Mouse (Mus musculus): ENCODE data around the gene Plcb3. TPM values are rescaled to one million over a fixed set of nuclear protein-coding genes. Genes with fewer than 3 reads are reported as not detected.

Gene Plcb3
- polyA plus RNA-seq, 1 experiment from 2014 or later = 15.2 TPM

- Histone ChIP-seq H3K4me3 (ENCODE audit: control insufficient read depth in 1 of 2, insufficient read depth in 1 of 2, low read depth in 1 of 2, low read length in 2 of 2) (peak overlapping the region; percentile 69 to 82), H3K4me2 (ENCODE audit: low read length) (peak overlapping the region; percentile 98), H3K9me3 (ENCODE audit: control insufficient read depth, low read length) (no peaks in the 10 kb centered on the region), H3K36me3 (ENCODE audit: control insufficient read depth, insufficient read depth, low read length) (peaks cover 16% of the 10 kb centered on the region; the same call in 1 of the 2 replicates), H3K27me3 (ENCODE audit: control insufficient read depth, insufficient read depth, low read length) (peaks cover 8% of the 10 kb centered on the region), H3K9ac (ENCODE audit: low read length) (peak overlapping the region; percentile 89), H3K27ac (replicated peaks in 1 of 2; ENCODE audit: control insufficient read depth in 1 of 2, insufficient read depth in 1 of 2, low read depth in 2 of 2, low read length in 2 of 2) (peak overlapping the region; percentile 43 to 68), H3K4me1 (ENCODE audit: control insufficient read depth in 2 of 2, insufficient read depth in 2 of 2, low read length in 2 of 2) (peaks cover 10 to 18% of the 10 kb centered on the region in 2 experiments)
- ATAC-seq (ENCODE audit: insufficient number of reproducible peaks, insufficient read depth, low FRiP score, low read depth) = no peak
- WGBS = 18% methylated on average over 29 of the region's 29 CpGs
These were observed 35.6 kb downstream of the Plcb3 start for GRCm38 (mm10) chr19:6940396-6941351.

DNA sequence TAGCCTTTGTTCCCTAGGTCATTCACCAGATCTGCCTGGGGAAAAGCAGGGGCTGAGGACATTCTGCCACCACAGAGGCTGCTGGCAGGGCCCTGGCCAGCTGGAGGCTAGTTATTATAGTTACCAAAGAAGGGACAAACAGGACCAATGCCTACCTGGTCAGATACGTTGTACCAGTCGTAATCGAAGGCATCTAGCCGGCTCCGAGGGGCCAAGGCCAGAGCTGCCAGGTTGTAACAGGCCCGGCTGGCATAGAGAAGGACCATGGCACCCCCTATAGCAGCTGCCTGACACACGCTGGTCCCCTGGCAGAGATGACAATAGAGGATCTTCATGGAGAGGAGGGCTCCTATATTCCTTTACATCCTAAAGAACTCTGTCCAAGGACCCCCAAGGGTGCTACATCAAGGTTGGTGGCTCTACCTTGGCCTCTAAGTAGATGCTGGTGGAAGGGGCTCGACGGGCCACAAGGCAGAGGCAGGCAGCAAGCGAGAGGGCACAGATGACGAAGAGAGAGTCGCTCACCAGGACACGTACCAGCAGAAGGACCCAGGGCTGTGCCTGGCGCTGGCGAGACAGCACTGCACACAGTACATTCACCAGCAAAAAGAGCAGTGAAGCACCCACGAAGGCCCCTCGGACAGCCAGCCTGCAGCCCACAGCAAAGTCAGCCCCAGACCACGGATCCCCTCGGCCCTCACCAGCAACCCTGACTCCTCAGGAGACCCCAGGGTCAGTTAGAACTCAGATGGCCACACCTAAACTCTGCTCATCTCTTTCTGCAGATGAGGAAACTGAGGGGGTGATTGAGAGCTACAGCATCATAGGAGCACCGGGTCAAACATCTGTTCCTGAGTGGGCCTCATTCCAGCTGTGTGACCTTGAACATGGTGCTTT lies 36.9 kb downstream of the Plcb3 start:
- Histone ChIP-seq H3K4me2 (ENCODE audit: low read length) (no peak overlapping the region), H3K27ac (replicated peaks in 1 of 2; ENCODE audit: control insufficient read depth in 1 of 2, insufficient read depth in 1 of 2, low read depth in 2 of 2, low read length in 2 of 2) (no peak overlapping the region)
- WGBS = 84% methylated on average over 20 of the region's 20 CpGs

GRCm38 (mm10) chr19:6937541-6938465 lies 38.5 kb downstream of the Plcb3 start:
- H3K27me3 ChIP-seq (ENCODE audit: control insufficient read depth, insufficient read depth, low read length) = peaks cover 36% of the 10 kb centered on the region
- WGBS = 77% methylated on average over 16 of the region's 16 CpGs
- no peak overlapping the region for H3K4me2 ChIP-seq (ENCODE audit: low read length)
- no peak for ATAC-seq (ENCODE audit: insufficient number of reproducible peaks, insufficient read depth, low FRiP score, low read depth)
- H3K36me3 ChIP-seq (ENCODE audit: control insufficient read depth, insufficient read depth, low read length) = 0 out of 2 replicates have a peak, but pooled peaks cover 6% of the 10 kb centered on the region
- no peak overlapping the region for H3K4me3 ChIP-seq (ENCODE audit: control insufficient read depth in 1 of 2, insufficient read depth in 1 of 2, low read depth in 1 of 2, low read length in 2 of 2)
- no peaks in the 10 kb centered on the region for H3K9me3 ChIP-seq (ENCODE audit: control insufficient read depth, low read length)
- no peak overlapping the region for H3K27ac ChIP-seq (replicated peaks in 1 of 2; ENCODE audit: control insufficient read depth in 1 of 2, insufficient read depth in 1 of 2, low read depth in 2 of 2, low read length in 2 of 2)
- peaks cover 9 to 25% of the 10 kb centered on the region in 2 experiments for H3K4me1 ChIP-seq (ENCODE audit: control insufficient read depth in 2 of 2, insufficient read depth in 2 of 2, low read length in 2 of 2)
- 0 out of 2 replicates have a peak overlapping the region, but pooled peaks have one; percentile 2 for H3K9ac ChIP-seq (ENCODE audit: low read length)

More for the DNA sequence above, 36.9 kb downstream of the Plcb3 start:
- Histone ChIP-seq H3K9ac (ENCODE audit: low read length) (no peak overlapping the region), H3K4me1 (ENCODE audit: control insufficient read depth in 2 of 2, insufficient read depth in 2 of 2, low read length in 2 of 2) (peaks cover 10 to 18% of the 10 kb centered on the region in 2 experiments), H3K4me3 (ENCODE audit: control insufficient read depth in 1 of 2, insufficient read depth in 1 of 2, low read depth in 1 of 2, low read length in 2 of 2) (no peak overlapping the region), H3K9me3 (ENCODE audit: control insufficient read depth, low read length) (no peaks in the 10 kb centered on the region), H3K27me3 (ENCODE audit: control insufficient read depth, insufficient read depth, low read length) (peaks cover 21% of the 10 kb centered on the region), H3K36me3 (ENCODE audit: control insufficient read depth, insufficient read depth, low read length) (peaks cover 11% of the 10 kb centered on the region; the same call in 1 of the 2 replicates)
- ATAC-seq (ENCODE audit: insufficient number of reproducible peaks, insufficient read depth, low FRiP score, low read depth) = no peak

GRCm38 (mm10) chr19:6936299-6936698 lies 40.0 kb downstream of the Plcb3 start:
- 16% methylated on average over 3 of the region's 3 CpGs for WGBS

DNA sequence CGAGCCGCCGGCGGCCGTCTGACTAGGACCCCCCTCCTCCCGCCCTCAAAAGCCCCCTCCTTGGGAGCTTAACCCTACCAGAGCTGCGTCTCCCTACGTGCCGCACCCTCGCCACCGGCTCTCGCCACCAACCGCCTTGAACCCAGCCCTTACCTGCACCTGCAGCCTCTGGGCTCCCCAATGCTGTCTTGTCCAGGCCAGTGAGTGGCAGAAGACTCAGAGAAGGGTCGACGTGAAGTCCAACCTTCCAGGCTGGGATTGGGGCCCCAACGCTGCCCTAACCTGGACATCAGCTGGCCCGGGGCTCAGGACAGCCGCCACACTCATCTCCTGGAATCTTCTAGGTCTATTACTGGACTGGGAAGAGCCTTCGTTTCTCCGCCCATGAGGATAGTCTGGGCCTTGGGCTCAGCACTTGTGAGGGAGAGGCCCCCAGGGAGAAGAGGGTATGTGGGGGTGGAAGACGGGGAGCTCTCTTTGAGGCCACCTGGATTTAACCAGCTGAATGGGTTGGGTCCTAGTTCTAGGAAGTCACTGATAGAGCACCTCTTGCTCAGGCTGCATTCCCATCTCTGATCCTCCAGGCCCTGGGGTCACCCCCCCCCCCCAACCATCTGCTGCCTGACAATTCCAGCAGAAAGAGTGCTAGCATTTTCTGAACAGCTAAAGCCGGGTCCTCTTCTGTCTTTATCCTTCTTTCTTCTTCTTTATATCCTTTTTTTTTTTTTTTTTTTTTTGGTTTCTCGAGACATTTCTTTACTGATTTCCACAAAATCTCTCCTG lies 41.9 kb downstream of the Plcb3 start, which contains the start of gene Kcnk4:
TSS of gene Kcnk4 (minus strand) at position 321 of the 783 bp plus-strand sequence.
- peaks cover 0 to 12% of the 10 kb centered on the region in 2 experiments; a peak in 3 of 4 replicates for H3K4me1 ChIP-seq (ENCODE audit: control insufficient read depth in 2 of 2, insufficient read depth in 2 of 2, low read length in 2 of 2)
- 8% methylated on average over 23 of the region's 23 CpGs for WGBS
- H3K4me2 ChIP-seq (ENCODE audit: low read length) = peak within 1 kb of the TSS; percentile 95
- H3K27ac ChIP-seq (replicated peaks in 1 of 2; ENCODE audit: control insufficient read depth in 1 of 2, insufficient read depth in 1 of 2, low read depth in 2 of 2, low read length in 2 of 2) = no peak within 1 kb of the TSS
- peak within 1 kb of the TSS; percentile 64 for H3K9ac ChIP-seq (ENCODE audit: low read length)
- H3K4me3 ChIP-seq (ENCODE audit: control insufficient read depth in 1 of 2, insufficient read depth in 1 of 2, low read depth in 1 of 2, low read length in 2 of 2) = peak within 1 kb of the TSS; percentile 38 to 48
- no peak for ATAC-seq (ENCODE audit: insufficient number of reproducible peaks, insufficient read depth, low FRiP score, low read depth)
- H3K36me3 ChIP-seq (ENCODE audit: control insufficient read depth, insufficient read depth, low read length) = 0 out of 2 replicates have a peak, but pooled peaks cover 6% of the 10 kb centered on the region
- H3K9me3 ChIP-seq (ENCODE audit: control insufficient read depth, low read length) = no peaks in the 10 kb centered on the region
- H3K27me3 ChIP-seq (ENCODE audit: control insufficient read depth, insufficient read depth, low read length) = peaks cover 64% of the 10 kb centered on the region

More at GRCm38 (mm10) chr19:6936299-6936698, 40.0 kb downstream of the Plcb3 start:
- no peak overlapping the region for H3K27ac ChIP-seq (replicated peaks in 1 of 2; ENCODE audit: control insufficient read depth in 1 of 2, insufficient read depth in 1 of 2, low read depth in 2 of 2, low read length in 2 of 2)
- no peak overlapping the region for H3K9ac ChIP-seq (ENCODE audit: low read length)
- H3K9me3 ChIP-seq (ENCODE audit: control insufficient read depth, low read length) = no peaks in the 10 kb centered on the region
- H3K27me3 ChIP-seq (ENCODE audit: control insufficient read depth, insufficient read depth, low read length) = peaks cover 51% of the 10 kb centered on the region
- no peak for ATAC-seq (ENCODE audit: insufficient number of reproducible peaks, insufficient read depth, low FRiP score, low read depth)
- no peak overlapping the region for H3K4me3 ChIP-seq (ENCODE audit: control insufficient read depth in 1 of 2, insufficient read depth in 1 of 2, low read depth in 1 of 2, low read length in 2 of 2)
- H3K4me2 ChIP-seq (ENCODE audit: low read length) = no peak overlapping the region
- H3K4me1 ChIP-seq (ENCODE audit: control insufficient read depth in 2 of 2, insufficient read depth in 2 of 2, low read length in 2 of 2) = peaks cover 8 to 22% of the 10 kb centered on the region in 2 experiments
- H3K36me3 ChIP-seq (ENCODE audit: control insufficient read depth, insufficient read depth, low read length) = 0 out of 2 replicates have a peak, but pooled peaks cover 6% of the 10 kb centered on the region

- Histone ChIP-seq H3K9me3 (ENCODE audit: control insufficient read depth, low read length) (no peaks in the 10 kb centered on the region), H3K4me2 (ENCODE audit: low read length) (peak overlapping the region; percentile 95), H3K4me1 (ENCODE audit: control insufficient read depth in 2 of 2, insufficient read depth in 2 of 2, low read length in 2 of 2) (peaks cover 0 to 12% of the 10 kb centered on the region in 2 experiments; a peak in 3 of 4 replicates), H3K27me3 (ENCODE audit: control insufficient read depth, insufficient read depth, low read length) (peaks cover 71% of the 10 kb centered on the region), H3K9ac (ENCODE audit: low read length) (peak overlapping the region; percentile 64), H3K4me3 (ENCODE audit: control insufficient read depth in 1 of 2, insufficient read depth in 1 of 2, low read depth in 1 of 2, low read length in 2 of 2) (peak overlapping the region; percentile 38 to 48), H3K36me3 (ENCODE audit: control insufficient read depth, insufficient read depth, low read length) (0 out of 2 replicates have a peak, but pooled peaks cover 6% of the 10 kb centered on the region), H3K27ac (replicated peaks in 1 of 2; ENCODE audit: control insufficient read depth in 1 of 2, insufficient read depth in 1 of 2, low read depth in 2 of 2, low read length in 2 of 2) (no peak overlapping the region)
- 5% methylated on average over 58 of the region's 58 CpGs for WGBS
- no peak for ATAC-seq (ENCODE audit: insufficient number of reproducible peaks, insufficient read depth, low FRiP score, low read depth)
These were observed 42.7 kb downstream of the Plcb3 start for GRCm38 (mm10) chr19:6933436-6934194.
